Mouse (Mus musculus) ovary, adult 10 weeks (tissue): ENCODE measurements around the gene Cela3b. TPM values are rescaled to one million over a fixed set of nuclear protein-coding genes. Genes with fewer than 3 reads are reported as not detected.

ENCODE experiments used
- polyA plus RNA-seq: library from polyadenylated mRNA; stranded (reverse); fragments of 350-450 nt; fragmentation: Illumina TruSeq; extraction: RNeasy Lipid Tissue Mini Kit (QIAGEN cat#74804); gene quantifications from one replicate; pipeline ENCODE4 v1.2.3, GENCODE M21; 2014

Cela3b gene
- polyA plus RNA-seq, result 0.54 TPM

GRCm38 (mm10) chr4:137430502-137430901 is at the start of gene Cela3b:
Gene Cela3b, minus strand, starts transcription at chr4:137430540.

GRCm38 (mm10) chr4:137468260-137469080 is 38.1 kb upstream of the Cela3b start, which contains the start of gene Hspg2:
Gene Hspg2, plus strand, starts transcription at chr4:137468769.

GRCm38 (mm10) chr4:137453234-137453767 is 23.0 kb upstream of the Cela3b start, which contains the start of gene 1700013G24Rik:
Gene 1700013G24Rik, plus strand, starts transcription at chr4:137453284.

GRCm38 (mm10) chr4:137409691-137410090 is 20.6 kb downstream of the Cela3b start, which contains the start of gene Cela3a:
Gene Cela3a, minus strand, starts transcription at chr4:137409791.

Other genes starting within 250 kb of the Cela3b start
- 1.7 TPM for gene Wnt4, start 153.1 kb downstream of the Cela3b start, polyA plus RNA-seq
- 1,225 TPM for gene Cdc42, start 72.8 kb downstream of the Cela3b start, polyA plus RNA-seq
- gene Cela3a, start 20.7 kb downstream of the Cela3b start, polyA plus RNA-seq, result not detected
- not detected for gene 1700013G24Rik, start 22.7 kb upstream of the Cela3b start, polyA plus RNA-seq
- gene Hspg2, start 38.2 kb upstream of the Cela3b start, polyA plus RNA-seq, result 0.29 TPM
- not detected for gene Ldlrad2, start 144.0 kb upstream of the Cela3b start, polyA plus RNA-seq
- gene Usp48, start 163.2 kb upstream of the Cela3b start, polyA plus RNA-seq, result 127 TPM
- 0.46 TPM for gene Rap1gap, start 234.2 kb upstream of the Cela3b start, polyA plus RNA-seq